28 mouse cellular contexts compared by ENCODE assay signal in the genomic region with DNA sequence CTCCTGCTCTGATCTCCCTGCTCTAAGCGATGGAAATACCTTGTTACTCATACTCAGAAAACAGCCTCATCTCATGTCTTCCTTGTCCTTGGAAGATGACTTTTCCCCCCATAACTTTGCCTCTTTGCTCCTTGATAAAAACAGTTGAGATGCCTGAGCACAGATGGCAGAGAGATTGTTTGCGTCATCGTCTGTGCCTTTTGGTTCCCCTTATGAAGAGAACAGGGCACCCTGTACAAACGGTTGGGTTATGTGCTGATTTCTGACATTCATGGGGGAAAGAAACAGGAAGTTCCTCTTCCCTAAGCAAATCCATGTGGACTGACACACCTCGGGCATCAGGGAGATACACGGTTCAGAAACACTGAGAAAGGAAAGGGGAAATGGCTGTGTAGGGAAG.
DNase-seq lines count a peak whose midpoint lies in the region; ATAC-seq and TF ChIP-seq lines count a peak whose summit lies in the region.
"Had no signal": no experiment of that assay in that cellular context is flagged by ENCODE, and none has a peak within 500 bp of the region (broad histone marks: within the 10 kb centered on the region; RNA-seq: fewer than 3 reads in every experiment).

No protein-coding gene starts in this region.

- no peaks in the 10 kb centered on the region for H3K27me3 ChIP-seq in liver, embryonic 12.5 days (replicated peaks)
- H3K27me3 ChIP-seq in lung, postnatal 0 days (replicated peaks; ENCODE audit: insufficient read depth, low read length): no peaks in the 10 kb centered on the region
- H3K27me3 ChIP-seq in intestine, postnatal 0 days (replicated peaks; ENCODE audit: control insufficient read depth, insufficient read depth, low read length): no peaks in the 10 kb centered on the region
- H3K27me3 ChIP-seq: CH12.LX; embryonic facial prominence, embryonic 12.5 days; heart, embryonic 15.5 days; limb, embryonic 13.5 days; midbrain, embryonic 15.5 days; neural tube, embryonic 12.5 days had no signal

- no peak for TF ChIP-seq CTCF in lung, postnatal 0 days (IDR thresholded peaks at IDR 0.05)
- TF ChIP-seq CTCF in intestine, postnatal 0 days (IDR thresholded peaks at IDR 0.05; ENCODE audit: low read depth): no peak

- no peaks in the 10 kb centered on the region for H3K9me3 ChIP-seq in liver, embryonic 12.5 days (replicated peaks)
- H3K9me3 ChIP-seq in lung, postnatal 0 days (ENCODE audit: low read length): no peaks in the 10 kb centered on the region
- H3K9me3 ChIP-seq in intestine, postnatal 0 days (ENCODE audit: control insufficient read depth): no peaks in the 10 kb centered on the region
- H3K9me3 ChIP-seq: embryonic facial prominence, embryonic 12.5 days; heart, embryonic 15.5 days; limb, embryonic 13.5 days; midbrain, embryonic 15.5 days; neural tube, embryonic 12.5 days had no signal

- no peak for ATAC-seq in liver, embryonic 12.5 days
- peak; percentile 26 for ATAC-seq in lung, postnatal 0 days
- ATAC-seq in megakaryocyte, adult 5-6 weeks (ENCODE audit: poor library complexity, severe bottlenecking): peak; percentile 65
- ATAC-seq in cerebellum, adult (ENCODE audit: insufficient number of reproducible peaks, low FRiP score, low TSS enrichment): no peak
- no peak for ATAC-seq in intestine, postnatal 0 days
- ATAC-seq: forebrain, postnatal 0 days; inflammation-experienced regulatory T-cells, adult 6 months; midbrain, embryonic 15.5 days had no signal

- no peak overlapping the region for H3K4me2 ChIP-seq in liver, embryonic 12.5 days
- no peak overlapping the region for H3K4me2 ChIP-seq in lung, postnatal 0 days (replicated peaks; ENCODE audit: low read depth, low read length)
- no peak overlapping the region for H3K4me2 ChIP-seq in intestine, postnatal 0 days (replicated peaks; ENCODE audit: low read depth)
- H3K4me2 ChIP-seq: embryonic facial prominence, embryonic 12.5 days; heart, embryonic 15.5 days; hindbrain, embryonic 14.5 days; limb, embryonic 13.5 days; midbrain, embryonic 15.5 days; neural tube, embryonic 12.5 days had no signal

- peaks cover 70% of the 10 kb centered on the region for H3K4me1 ChIP-seq in liver, embryonic 12.5 days
- no peaks in the 10 kb centered on the region for H3K4me1 ChIP-seq in lung, postnatal 0 days (ENCODE audit: insufficient read depth, low read depth, low read length)
- H3K4me1 ChIP-seq in intestine, postnatal 0 days (replicated peaks; ENCODE audit: control insufficient read depth, insufficient read depth, low read length): no peaks in the 10 kb centered on the region

- H3K4me3 ChIP-seq in liver, embryonic 12.5 days: no peak overlapping the region
- no peak overlapping the region for H3K4me3 ChIP-seq in lung, postnatal 0 days (ENCODE audit: low read depth, low read length)
- H3K4me3 ChIP-seq in intestine, postnatal 0 days (ENCODE audit: low read depth, low read length): no peak overlapping the region
- H3K4me3 ChIP-seq: embryonic facial prominence, embryonic 12.5 days; heart, embryonic 15.5 days; limb, embryonic 13.5 days; midbrain, embryonic 15.5 days; neural tube, embryonic 12.5 days had no signal

- H3K9ac ChIP-seq in liver, embryonic 12.5 days: no peak overlapping the region
- no peak overlapping the region for H3K9ac ChIP-seq in lung, postnatal 0 days (replicated peaks; ENCODE audit: low read depth)
- no peak overlapping the region for H3K9ac ChIP-seq in intestine, postnatal 0 days (ENCODE audit: low read depth, low read length)
- H3K9ac ChIP-seq: embryonic facial prominence, embryonic 12.5 days; forebrain, postnatal 0 days; heart, embryonic 15.5 days; hindbrain, embryonic 14.5 days; limb, embryonic 13.5 days; midbrain, embryonic 15.5 days; neural tube, embryonic 12.5 days had no signal

- H3K27ac ChIP-seq in liver, embryonic 12.5 days: peak overlapping the region; percentile 41; the same call in 1 of the 2 replicates
- no peak overlapping the region for H3K27ac ChIP-seq in lung, postnatal 0 days (ENCODE audit: low read length)
- H3K27ac ChIP-seq in intestine, postnatal 0 days (ENCODE audit: low read depth, low read length): no peak overlapping the region
- H3K27ac ChIP-seq: embryonic facial prominence, embryonic 12.5 days; heart, embryonic 15.5 days; hindbrain, embryonic 14.5 days; kidney, postnatal 0 days; limb, embryonic 13.5 days; midbrain, embryonic 15.5 days; neural tube, embryonic 12.5 days had no signal

- whole genome bisulfite sequencing in liver, embryonic 12.5 days (ENCODE audit: insufficient replicate concordance): 34% methylated on average over 6 of the region's 6 CpGs
- 38% methylated on average over 6 of the region's 6 CpGs for WGBS in lung, postnatal 0 days
- WGBS in intestine, postnatal 0 days: 69% methylated on average over 6 of the region's 6 CpGs

- TF ChIP-seq EP300 in lung, postnatal 0 days (IDR thresholded peaks at IDR 0.05): peak; percentile 80

- no peak for DNase-seq in liver
- DNase-seq in lung, postnatal 0 days (ENCODE audit: low spot score): peak; percentile 39
- DNase-seq in lung, postnatal 10 days: no peak
- DNase-seq: adrenal gland, postnatal 14 days; B cell, adult 2 months; cerebellum, adult 11 months; cerebellum, adult 9-11 months; forebrain, postnatal 0 days; gastrocnemius, postnatal 14 days; heart, postnatal 4 days; kidney, adult 2 months; layer of hippocampus, adult 9-11 months; lung, postnatal 14 days; right cerebral cortex, postnatal 14 days; thymus, postnatal 14 days had no signal

- H3K36me3 ChIP-seq in liver, embryonic 12.5 days: no peaks in the 10 kb centered on the region
- H3K36me3 ChIP-seq in lung, postnatal 0 days (ENCODE audit: insufficient read depth, low read length): no peaks in the 10 kb centered on the region
- no peaks in the 10 kb centered on the region for H3K36me3 ChIP-seq in intestine, postnatal 0 days (ENCODE audit: control insufficient read depth, insufficient read depth)
- H3K36me3 ChIP-seq: embryonic facial prominence, embryonic 12.5 days; heart, embryonic 15.5 days; limb, embryonic 13.5 days; midbrain, embryonic 15.5 days; neural tube, embryonic 12.5 days had no signal

Comparison
In these comparisons a context has a peak if more than half of its experiments do, and no peak if none do; other contexts are left out.
1. ATAC-seq: peak in lung, postnatal 0 days (single experiment) and megakaryocyte, adult 5-6 weeks (single experiment); none in liver, embryonic 12.5 days (single experiment), cerebellum, adult (single experiment) and intestine, postnatal 0 days (single experiment).